19 mouse cellular contexts compared by ENCODE assay signal in the genomic region with DNA sequence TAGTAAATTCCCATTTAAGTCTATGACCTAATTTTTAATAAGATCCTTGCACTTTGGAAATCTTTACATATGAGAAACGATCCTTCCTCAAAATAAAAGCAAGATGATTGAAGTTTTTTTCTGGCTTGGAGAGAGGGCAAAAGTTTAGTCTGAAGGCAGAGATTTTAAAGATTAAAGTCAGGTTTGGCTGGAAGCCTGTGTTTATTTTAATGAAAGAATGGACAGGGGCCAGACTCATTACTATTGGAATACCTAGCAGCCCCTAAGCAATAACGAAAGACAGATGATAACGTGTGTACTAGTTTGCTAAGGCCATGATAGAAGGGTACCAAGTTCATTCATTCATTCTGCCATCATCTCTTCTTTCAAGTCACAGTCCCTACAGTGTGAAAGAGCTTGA.
DNase-seq lines count a peak whose midpoint lies in the region; ATAC-seq and TF ChIP-seq lines count a peak whose summit lies in the region.
"Had no signal": no experiment of that assay in that cellular context is flagged by ENCODE, and none has a peak within 500 bp of the region (broad histone marks: within the 10 kb centered on the region; RNA-seq: fewer than 3 reads in every experiment).

No protein-coding gene starts in this region.

- no peaks in the 10 kb centered on the region for H3K27me3 ChIP-seq in forebrain, embryonic 15.5 days
- no peaks in the 10 kb centered on the region for H3K27me3 ChIP-seq in forebrain, embryonic 12.5 days
- H3K27me3 ChIP-seq in embryonic facial prominence, embryonic 14.5 days (replicated peaks; ENCODE audit: control insufficient read depth, insufficient read depth, low read length): no peaks in the 10 kb centered on the region
- no peaks in the 10 kb centered on the region for H3K27me3 ChIP-seq in limb, embryonic 14.5 days (ENCODE audit: control insufficient read depth, insufficient read depth, low read length)
- no peaks in the 10 kb centered on the region for H3K27me3 ChIP-seq in liver, postnatal 0 days (ENCODE audit: insufficient read depth, low read length)
- H3K27me3 ChIP-seq: embryonic facial prominence, embryonic 13.5 days; hindbrain, embryonic 12.5 days had no signal

- 46% methylated on average over 3 of the region's 3 CpGs for WGBS in forebrain, embryonic 15.5 days
- WGBS in forebrain, embryonic 12.5 days: 80% methylated on average over 3 of the region's 3 CpGs
- WGBS in embryonic facial prominence, embryonic 14.5 days: 27% methylated on average over 3 of the region's 3 CpGs
- 22% methylated on average over 3 of the region's 3 CpGs for WGBS in limb, embryonic 14.5 days
- 83% methylated on average over 3 of the region's 3 CpGs for WGBS in liver, postnatal 0 days (ENCODE audit: insufficient replicate concordance)

- H3K9ac ChIP-seq in forebrain, embryonic 15.5 days (replicated peaks): no peak overlapping the region
- no peak overlapping the region for H3K9ac ChIP-seq in forebrain, embryonic 12.5 days
- H3K9ac ChIP-seq in embryonic facial prominence, embryonic 14.5 days (ENCODE audit: low read depth, low read length): no peak overlapping the region
- H3K9ac ChIP-seq in limb, embryonic 14.5 days (ENCODE audit: low read depth, low read length, severe bottlenecking): no peak overlapping the region
- no peak overlapping the region for H3K9ac ChIP-seq in liver, postnatal 0 days (replicated peaks)
- H3K9ac ChIP-seq: embryonic facial prominence, embryonic 13.5 days; hindbrain, embryonic 12.5 days had no signal

- H3K27ac ChIP-seq in forebrain, embryonic 15.5 days (replicated peaks): peak overlapping the region; percentile 80
- no peak overlapping the region for H3K27ac ChIP-seq in forebrain, embryonic 12.5 days
- peak overlapping the region; percentile 83 for H3K27ac ChIP-seq in layer of hippocampus, adult 2 months
- H3K27ac ChIP-seq in embryonic facial prominence, embryonic 14.5 days (replicated peaks; ENCODE audit: low read depth, low read length): no peak overlapping the region
- H3K27ac ChIP-seq in limb, embryonic 14.5 days (replicated peaks; ENCODE audit: low read depth, low read length): peak overlapping the region; percentile 63; the same call in 1 of the 2 replicates
- H3K27ac ChIP-seq in liver, postnatal 0 days (ENCODE audit: low read depth): no peak overlapping the region
- H3K27ac ChIP-seq: embryonic facial prominence, embryonic 13.5 days; heart, embryonic 10.5 days; hindbrain, embryonic 12.5 days had no signal

- TF ChIP-seq POLR2A in limb, embryonic 14.5 days (IDR thresholded peaks at IDR 0.05; ENCODE audit: borderline replicate concordance, extremely low read depth, insufficient read depth, insufficient read length): no peak

- no peak for TF ChIP-seq CTCF in layer of hippocampus, adult 2 months (conservative IDR thresholded peaks at IDR 0.05)
- no peak for TF ChIP-seq CTCF in liver, postnatal 0 days (IDR thresholded peaks at IDR 0.05; ENCODE audit: low read depth)

- H3K4me1 ChIP-seq in forebrain, embryonic 15.5 days: peaks cover 10% of the 10 kb centered on the region; the same call in 1 of the 2 replicates
- no peaks in the 10 kb centered on the region for H3K4me1 ChIP-seq in forebrain, embryonic 12.5 days
- H3K4me1 ChIP-seq in embryonic facial prominence, embryonic 14.5 days (ENCODE audit: control insufficient read depth, insufficient read depth, low read length): no peaks in the 10 kb centered on the region
- H3K4me1 ChIP-seq in limb, embryonic 14.5 days (ENCODE audit: control insufficient read depth, insufficient read depth, low read length): peaks cover 4% of the 10 kb centered on the region; the same call in 1 of the 2 replicates
- H3K4me1 ChIP-seq in liver, postnatal 0 days (ENCODE audit: insufficient read depth): no peaks in the 10 kb centered on the region
- H3K4me1 ChIP-seq: embryonic facial prominence, embryonic 13.5 days; heart, embryonic 10.5 days; hindbrain, embryonic 12.5 days had no signal

- H3K36me3 ChIP-seq in forebrain, embryonic 15.5 days: no peaks in the 10 kb centered on the region
- H3K36me3 ChIP-seq in forebrain, embryonic 12.5 days (replicated peaks): no peaks in the 10 kb centered on the region
- H3K36me3 ChIP-seq in embryonic facial prominence, embryonic 14.5 days (ENCODE audit: control insufficient read depth, insufficient read depth, low read length): no peaks in the 10 kb centered on the region
- H3K36me3 ChIP-seq in limb, embryonic 14.5 days (ENCODE audit: control insufficient read depth, insufficient read depth, low read length): no peaks in the 10 kb centered on the region
- H3K36me3 ChIP-seq in liver, postnatal 0 days (replicated peaks; ENCODE audit: insufficient read depth, low read length): no peaks in the 10 kb centered on the region
- H3K36me3 ChIP-seq: embryonic facial prominence, embryonic 13.5 days; heart, embryonic 10.5 days; hindbrain, embryonic 12.5 days had no signal

- H3K4me3 ChIP-seq in forebrain, embryonic 15.5 days: no peak overlapping the region
- no peak overlapping the region for H3K4me3 ChIP-seq in forebrain, embryonic 12.5 days (replicated peaks)
- no peak overlapping the region for H3K4me3 ChIP-seq in layer of hippocampus, adult 2 months
- H3K4me3 ChIP-seq in embryonic facial prominence, embryonic 14.5 days (ENCODE audit: low read depth, low read length): no peak overlapping the region
- no peak overlapping the region for H3K4me3 ChIP-seq in limb, embryonic 14.5 days (replicated peaks; ENCODE audit: low read length)
- no peak overlapping the region for H3K4me3 ChIP-seq in liver, postnatal 0 days (ENCODE audit: low read depth, low read length)
- H3K4me3 ChIP-seq: embryonic facial prominence, embryonic 13.5 days; heart, embryonic 10.5 days; hindbrain, embryonic 12.5 days had no signal

- TF ChIP-seq EP300 in liver, postnatal 0 days (IDR thresholded peaks at IDR 0.05; ENCODE audit: low read depth): no peak

- no peak for DNase-seq in layer of hippocampus, adult 2 months (ENCODE audit: low spot score in 2 of 2)
- no peak for DNase-seq in layer of hippocampus, postnatal 36 days
- peak; percentile 79 for DNase-seq in embryonic facial prominence, embryonic 14.5 days (ENCODE audit: low spot score)
- DNase-seq in limb, embryonic 14.5 days (ENCODE audit: low spot score): peak; percentile 88
- DNase-seq in liver, postnatal 0 days: no peak
- DNase-seq: adrenal gland, postnatal 10 days; cerebellum, adult 11 months; cerebellum, adult 8-10 months; embryo, embryonic 11 days; gastrocnemius, postnatal 10 days; heart, adult 18-20 months; heart, postnatal 10 days; heart, postnatal 4 days had no signal

- no peak overlapping the region for H3K4me2 ChIP-seq in forebrain, embryonic 15.5 days (replicated peaks)
- no peak overlapping the region for H3K4me2 ChIP-seq in forebrain, embryonic 12.5 days
- H3K4me2 ChIP-seq in embryonic facial prominence, embryonic 14.5 days (ENCODE audit: low read depth, low read length): no peak overlapping the region
- no peak overlapping the region for H3K4me2 ChIP-seq in limb, embryonic 14.5 days (replicated peaks; ENCODE audit: low read depth, low read length, severe bottlenecking)
- H3K4me2 ChIP-seq in liver, postnatal 0 days (ENCODE audit: low read depth, low read length): no peak overlapping the region
- H3K4me2 ChIP-seq: hindbrain, embryonic 12.5 days had no signal

- no peak for ATAC-seq in forebrain, embryonic 15.5 days (replicated peaks)
- no peak for ATAC-seq in forebrain, embryonic 12.5 days (ENCODE audit: low FRiP score)
- 0 out of 2 replicates have a peak, but pooled peaks have one; percentile 15 for ATAC-seq in embryonic facial prominence, embryonic 14.5 days (ENCODE audit: low read depth)
- no peak for ATAC-seq in limb, embryonic 14.5 days (ENCODE audit: low FRiP score, low read depth)
- ATAC-seq in liver, postnatal 0 days: no peak
- ATAC-seq: hindbrain, embryonic 16.5 days had no signal

- H3K9me3 ChIP-seq in forebrain, embryonic 15.5 days: no peaks in the 10 kb centered on the region
- no peaks in the 10 kb centered on the region for H3K9me3 ChIP-seq in forebrain, embryonic 12.5 days
- no peaks in the 10 kb centered on the region for H3K9me3 ChIP-seq in embryonic facial prominence, embryonic 14.5 days (ENCODE audit: control insufficient read depth, low read length)
- H3K9me3 ChIP-seq in limb, embryonic 14.5 days (ENCODE audit: control insufficient read depth, low read length): no peaks in the 10 kb centered on the region
- H3K9me3 ChIP-seq in liver, postnatal 0 days (ENCODE audit: low read length): no peaks in the 10 kb centered on the region
- H3K9me3 ChIP-seq: embryonic facial prominence, embryonic 13.5 days; heart, embryonic 10.5 days; hindbrain, embryonic 12.5 days had no signal

Comparison
In these comparisons a context has a peak if more than half of its experiments do, and no peak if none do; other contexts are left out.
1. H3K27ac ChIP-seq: peak in forebrain, embryonic 15.5 days (single experiment), layer of hippocampus, adult 2 months (single experiment) and limb, embryonic 14.5 days (single experiment); none in forebrain, embryonic 12.5 days (single experiment), embryonic facial prominence, embryonic 14.5 days (single experiment) and liver, postnatal 0 days (single experiment).
2. DNase-seq: peak in embryonic facial prominence, embryonic 14.5 days (single experiment) and limb, embryonic 14.5 days (single experiment); none in layer of hippocampus, adult 2 months (0 of 2), layer of hippocampus, postnatal 36 days (0 of 2) and liver, postnatal 0 days (single experiment).